Mouse (Mus musculus) cerebellum, adult 11 months (tissue): ENCODE results near the gene Zcchc7.

Experiments
- DNase-seq: peaks from one replicate; pipeline ENCODE4 v3.0.0; 2022

The Zcchc7 gene

GRCm38 (mm10) chr4:44774890-44775289, 19.2 kb downstream of the Zcchc7 start:
- no peak for DNase-seq

- DNase-seq: no peak
Observed at GRCm38 (mm10) chr4:44776651-44777050, 21.0 kb downstream of the Zcchc7 start.

- DNase-seq: no peak
Observed at GRCm38 (mm10) chr4:44777101-44777500, 21.4 kb downstream of the Zcchc7 start.

GRCm38 (mm10) chr4:44777711-44778110, 22.0 kb downstream of the Zcchc7 start:
- DNase-seq: no peak

GRCm38 (mm10) chr4:44778316-44778715, 22.6 kb downstream of the Zcchc7 start:
- DNase-seq: no peak

GRCm38 (mm10) chr4:44780462-44781157, 24.9 kb downstream of the Zcchc7 start:
- DNase-seq: no peak

- no peak for DNase-seq
Observed at GRCm38 (mm10) chr4:44781494-44781893, 25.8 kb downstream of the Zcchc7 start.

GRCm38 (mm10) chr4:44783566-44784292, 28.1 kb downstream of the Zcchc7 start:
- DNase-seq: no peak

GRCm38 (mm10) chr4:44812855-44813254, 57.2 kb downstream of the Zcchc7 start:
- DNase-seq: no peak

GRCm38 (mm10) chr4:44813770-44814169, 58.1 kb downstream of the Zcchc7 start:
- no peak for DNase-seq

GRCm38 (mm10) chr4:44816584-44816983, 60.9 kb downstream of the Zcchc7 start:
- DNase-seq: no peak

GRCm38 (mm10) chr4:44830609-44831008, 74.9 kb downstream of the Zcchc7 start:
- no peak for DNase-seq

GRCm38 (mm10) chr4:44851835-44852251, 96.2 kb downstream of the Zcchc7 start:
- no peak for DNase-seq

GRCm38 (mm10) chr4:44871591-44871990, 115.9 kb downstream of the Zcchc7 start:
- no peak for DNase-seq

- no peak for DNase-seq
Observed at GRCm38 (mm10) chr4:44872048-44872447, 116.4 kb downstream of the Zcchc7 start.

GRCm38 (mm10) chr4:44880065-44880623, 124.5 kb downstream of the Zcchc7 start:
- no peak for DNase-seq

GRCm38 (mm10) chr4:44886143-44886542, 130.5 kb downstream of the Zcchc7 start:
- no peak for DNase-seq

GRCm38 (mm10) chr4:44891344-44891743, 135.7 kb downstream of the Zcchc7 start:
- DNase-seq: no peak

GRCm38 (mm10) chr4:44905651-44906271, 150.1 kb downstream of the Zcchc7 start:
- DNase-seq: peak; percentile 17

- no peak for DNase-seq
Observed at GRCm38 (mm10) chr4:44906399-44906798, 150.7 kb downstream of the Zcchc7 start.

GRCm38 (mm10) chr4:44910065-44910464, 154.4 kb downstream of the Zcchc7 start:
- DNase-seq: no peak

GRCm38 (mm10) chr4:44910857-44911256, 155.2 kb downstream of the Zcchc7 start:
- no peak for DNase-seq

GRCm38 (mm10) chr4:44917312-44917848, 161.7 kb downstream of the Zcchc7 start:
- no peak for DNase-seq
